Mouse (Mus musculus): Measurements from ENCODE around the gene Cnga4. TPM values are rescaled to one million over a fixed set of nuclear protein-coding genes. Genes with fewer than 3 reads are reported as not detected.

The Cnga4 gene
- total and polyA plus RNA-seq, 3 experiments, result not detected

DNA sequence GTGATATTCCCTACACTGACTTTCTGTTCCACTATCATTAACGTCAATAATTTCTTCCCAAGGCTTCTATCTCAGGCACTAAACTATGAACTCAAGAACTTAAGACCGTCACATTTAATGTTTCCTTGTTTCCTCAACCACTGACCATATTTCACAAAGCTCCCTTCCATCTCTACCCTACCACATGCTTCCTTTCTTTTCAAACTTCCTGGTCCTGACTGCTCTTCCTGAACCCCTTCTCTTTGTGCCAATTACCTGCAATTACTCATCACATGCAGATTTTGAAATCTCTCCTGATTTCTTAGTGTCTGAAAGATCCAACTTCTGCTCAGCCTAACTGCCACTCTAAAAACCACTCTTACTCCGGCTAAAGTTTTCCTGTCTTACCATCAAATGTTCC, 24.0 kb upstream of the Cnga4 start:
- Histone ChIP-seq H3K9ac (ENCODE audit: insufficient read depth, low read depth) (no peak overlapping the region), H3K27me3 (replicated peaks) (no peaks in the 10 kb centered on the region), H3K79me2 (replicated peaks; ENCODE audit: control insufficient read depth, extremely low read depth, insufficient read depth, poor library complexity, severe bottlenecking) (no peaks in the 10 kb centered on the region), H3K27ac (ENCODE audit: insufficient read depth, low read depth) (no peak overlapping the region), H3K36me3 (replicated peaks in 1 of 2; ENCODE audit: control insufficient read depth in 1 of 2, insufficient read depth in 1 of 2, low read length in 1 of 2) (peaks cover 28 to 71% of the 10 kb centered on the region in 2 experiments), H3K9me3 (replicated peaks; ENCODE audit: low read length) (no peaks in the 10 kb centered on the region), H3K4me1 (ENCODE audit: control insufficient read depth in 1 of 2, insufficient read depth in 2 of 2) (no peaks in the 10 kb centered on the region), H3K4me3 (replicated peaks in 1 of 3; ENCODE audit: low read depth in 2 of 3, low read length in 2 of 3, poor library complexity in 1 of 3) (no peak overlapping the region), H3K4me2 (ENCODE audit: insufficient read depth, low read depth, poor library complexity, severe bottlenecking) (no peak overlapping the region)
- TF ChIP-seq NELFE (IDR thresholded peaks at IDR 0.05; ENCODE audit: low read depth, low read length) (no peak), MAFK (IDR thresholded peaks at IDR 0.05; ENCODE audit: insufficient replicate concordance, low read length) (no peak), RCOR1 (conservative IDR thresholded peaks at IDR 0.05; ENCODE audit: low read depth, low read length) (no peak), MYC (IDR thresholded peaks at IDR 0.05; ENCODE audit: low read depth, low read length) (no peak), MAZ (IDR thresholded peaks at IDR 0.05; ENCODE audit: low read depth, low read length) (no peak), CHD1 (IDR thresholded peaks at IDR 0.05; ENCODE audit: low read depth, low read length) (no peak), E2F4 (IDR thresholded peaks at IDR 0.05; ENCODE audit: insufficient replicate concordance, low read depth, low read length) (no peak), TBP (conservative IDR thresholded peaks at IDR 0.05; ENCODE audit: low read depth, low read length) (no peak), SIN3A (IDR thresholded peaks at IDR 0.05; ENCODE audit: low read length) (no peak)
- dilution Hi-C loops (cut with MboI; ENCODE audit: extremely low pct_ligation_motif_present, extremely low pct_unique_long_range_greater_than_20kb, low sequenced_read_pairs) (no loop called here), in situ Hi-C loops (cut with MboI; ENCODE audit: low pct_ligation_motif_present, low pct_unique_long_range_greater_than_20kb, low sequenced_read_pairs) (loop anchor here (10.0 kb wide), 1 partner anchor 46 kb away; the partner anchor contains the start of gene Olfr690)
- no peak for DNase-seq (ENCODE audit: extremely low read depth)

DNA sequence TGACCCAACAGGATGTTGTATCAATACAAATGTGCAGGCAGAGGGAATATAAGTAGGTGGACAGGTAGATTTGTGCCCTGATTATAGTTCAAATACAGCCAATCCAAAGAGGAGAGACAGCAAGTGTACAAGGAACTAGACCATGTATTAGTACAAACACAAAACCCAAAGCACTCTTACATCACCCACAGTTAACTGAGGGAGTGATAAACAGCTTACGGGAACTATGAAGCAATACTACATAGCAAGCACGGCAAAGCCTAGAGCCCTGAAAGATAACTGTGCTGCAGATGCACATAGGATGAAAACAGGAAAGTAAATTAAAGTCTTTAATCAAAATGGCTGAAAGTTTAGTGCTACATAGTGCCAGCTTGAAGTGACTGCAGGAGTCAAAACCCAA, 16.7 kb upstream of the Cnga4 start:
- dilution Hi-C loops (cut with MboI; ENCODE audit: extremely low pct_ligation_motif_present, extremely low pct_unique_long_range_greater_than_20kb, low sequenced_read_pairs), result no loop called here
- no peak overlapping the region for H3K4me2 ChIP-seq (ENCODE audit: insufficient read depth, low read depth, poor library complexity, severe bottlenecking)
- H3K27me3 ChIP-seq (replicated peaks), result no peaks in the 10 kb centered on the region
- no peaks in the 10 kb centered on the region for H3K4me1 ChIP-seq (ENCODE audit: control insufficient read depth in 1 of 2, insufficient read depth in 2 of 2)
- no peaks in the 10 kb centered on the region for H3K79me2 ChIP-seq (replicated peaks; ENCODE audit: control insufficient read depth, extremely low read depth, insufficient read depth, poor library complexity, severe bottlenecking)
- H3K27ac ChIP-seq (ENCODE audit: insufficient read depth, low read depth), result no peak overlapping the region
- in situ Hi-C loops (cut with MboI; ENCODE audit: low pct_ligation_motif_present, low pct_unique_long_range_greater_than_20kb, low sequenced_read_pairs), result loop anchor here (10.0 kb wide), 1 partner anchor 53 kb away; the partner anchor contains the start of gene Olfr690
- H3K4me3 ChIP-seq (replicated peaks in 1 of 3; ENCODE audit: low read depth in 2 of 3, low read length in 2 of 3, poor library complexity in 1 of 3), result no peak overlapping the region
- H3K9me3 ChIP-seq (replicated peaks; ENCODE audit: low read length), result no peaks in the 10 kb centered on the region
- no peak for TF ChIP-seq ETS1 (conservative IDR thresholded peaks at IDR 0.05; ENCODE audit: low read depth, low read length)
- TF ChIP-seq EP300 (IDR thresholded peaks at IDR 0.05; ENCODE audit: low read length), result no peak
- no peak for TF ChIP-seq ZMIZ1 (IDR thresholded peaks at IDR 0.05; ENCODE audit: low read depth, low read length)
- no peak for TF ChIP-seq ZNF384 (IDR thresholded peaks at IDR 0.05; ENCODE audit: low read depth, low read length)
- no peak for TF ChIP-seq NELFE (IDR thresholded peaks at IDR 0.05; ENCODE audit: low read depth, low read length)
- TF ChIP-seq ZKSCAN1 (IDR thresholded peaks at IDR 0.05; ENCODE audit: borderline replicate concordance, low read depth, low read length), result no peak
- TF ChIP-seq USF1 (IDR thresholded peaks at IDR 0.05; ENCODE audit: low read depth, low read length), result no peak
- TF ChIP-seq PAX5 (IDR thresholded peaks at IDR 0.05; ENCODE audit: low read length), result no peak
- no peak for TF ChIP-seq RCOR1 (conservative IDR thresholded peaks at IDR 0.05; ENCODE audit: low read depth, low read length)
- TF ChIP-seq E2F4 (IDR thresholded peaks at IDR 0.05; ENCODE audit: insufficient replicate concordance, low read depth, low read length), result no peak
- TF ChIP-seq SIN3A (IDR thresholded peaks at IDR 0.05; ENCODE audit: low read length), result no peak
- TF ChIP-seq GABPA (IDR thresholded peaks at IDR 0.05; ENCODE audit: insufficient replicate concordance, low read depth, low read length), result no peak
- TF ChIP-seq MAX (IDR thresholded peaks at IDR 0.05; ENCODE audit: low read length), result no peak
- TF ChIP-seq POLR2A (IDR thresholded peaks at IDR 0.05; ENCODE audit: low read depth, low read length), result no peak
- TF ChIP-seq CHD1 (IDR thresholded peaks at IDR 0.05; ENCODE audit: low read depth, low read length), result no peak
- no peak overlapping the region for H3K9ac ChIP-seq (ENCODE audit: insufficient read depth, low read depth)
- peaks cover 37 to 62% of the 10 kb centered on the region in 2 experiments for H3K36me3 ChIP-seq (replicated peaks in 1 of 2; ENCODE audit: control insufficient read depth in 1 of 2, insufficient read depth in 1 of 2, low read length in 1 of 2)
- DNase-seq (ENCODE audit: extremely low read depth), result no peak

Measured in CH12.LX (cell line).